Mouse (Mus musculus): ENCODE measurements around the gene Retreg1. TPM values are rescaled to one million over a fixed set of nuclear protein-coding genes. Genes with fewer than 3 reads are reported as not detected.
A peak's percentile ranks its signal among the peaks of the same experiment; 100 is the strongest.

Retreg1 gene
- total and polyA plus RNA-seq, 2 experiments from 2014 or later = 28.0 to 29.0 TPM

DNA sequence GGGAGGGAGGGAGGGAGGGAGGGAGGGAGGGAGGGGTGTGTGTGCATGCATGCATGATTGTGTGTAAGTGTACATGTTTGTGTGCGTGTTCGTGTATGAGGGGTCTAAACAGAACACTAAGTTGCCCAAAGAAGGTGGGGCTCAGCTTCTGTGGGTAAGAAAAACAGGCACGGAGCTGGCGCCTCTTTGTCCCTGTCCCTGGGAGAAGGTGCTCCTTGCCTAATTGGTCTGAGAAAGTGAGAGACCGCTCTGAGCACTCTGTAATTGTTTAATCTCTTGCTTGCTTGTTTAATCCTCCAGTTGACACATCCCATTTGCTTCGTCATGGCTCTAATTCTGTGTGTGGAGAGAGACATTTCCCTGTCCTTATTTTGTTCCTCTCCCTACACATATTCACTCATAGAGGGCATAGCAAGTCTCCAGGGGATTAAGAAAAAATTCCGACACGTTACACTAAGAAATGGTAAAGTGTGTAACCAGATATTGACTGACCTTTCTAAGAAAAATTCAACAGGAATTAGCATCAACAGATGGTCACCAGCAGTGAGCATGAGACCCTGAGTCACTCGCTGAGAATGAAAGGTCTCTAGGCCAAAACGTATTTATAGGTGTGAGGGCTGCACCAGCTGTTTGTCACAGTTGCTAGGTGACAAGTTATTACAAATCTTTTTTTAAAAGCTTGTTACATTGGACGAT lies 113.6 kb downstream of the Retreg1 start:
- DNase-seq (ENCODE audit: low spot score) (peak; percentile 18), ATAC-seq (ENCODE audit: low FRiP score) (no peak)
- TF ChIP-seq CTCF (IDR thresholded peaks at IDR 0.05) = no peak
- 36% methylated on average over 11 of the region's 11 CpGs for WGBS
- peaks cover 6% of the 10 kb centered on the region; the same call in 1 of the 2 replicates for H3K4me1 ChIP-seq (ENCODE audit: insufficient read depth, low read length)
- no peaks in the 10 kb centered on the region for H3K36me3 ChIP-seq (ENCODE audit: insufficient read depth, low read length)
- H3K4me3 ChIP-seq (ENCODE audit: low read depth, low read length) = no peak overlapping the region
- H3K27me3 ChIP-seq (ENCODE audit: insufficient read depth, low read length) = no peaks in the 10 kb centered on the region
- no peak overlapping the region for H3K4me2 ChIP-seq (ENCODE audit: low read depth, low read length, poor library complexity, severe bottlenecking)
- no peak overlapping the region for H3K9ac ChIP-seq (replicated peaks; ENCODE audit: low read length, poor library complexity, severe bottlenecking)
- no peak overlapping the region for H3K27ac ChIP-seq (ENCODE audit: low read depth, low read length)
- no peaks in the 10 kb centered on the region for H3K9me3 ChIP-seq (ENCODE audit: low read length)

DNA sequence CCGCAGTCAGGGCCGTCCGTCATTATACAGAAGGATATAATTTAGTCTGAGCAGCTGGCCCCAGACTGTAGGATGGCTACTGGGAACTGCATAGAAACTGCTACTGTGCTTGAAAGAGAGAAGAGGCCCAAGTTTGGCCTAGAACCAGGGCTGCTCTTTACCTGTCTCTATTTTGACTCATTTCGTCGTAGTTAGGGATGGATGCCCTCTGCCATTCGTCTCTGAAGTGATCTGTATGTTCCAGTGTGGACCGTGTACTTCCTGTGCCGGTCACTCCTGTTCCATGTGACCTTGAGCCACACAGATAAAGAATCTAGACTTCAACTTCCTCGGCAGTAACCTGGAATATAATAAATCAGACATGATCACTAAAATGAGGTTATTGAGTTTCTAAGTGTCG lies 114.7 kb downstream of the Retreg1 start:
- no peak for TF ChIP-seq CTCF (IDR thresholded peaks at IDR 0.05)

DNA sequence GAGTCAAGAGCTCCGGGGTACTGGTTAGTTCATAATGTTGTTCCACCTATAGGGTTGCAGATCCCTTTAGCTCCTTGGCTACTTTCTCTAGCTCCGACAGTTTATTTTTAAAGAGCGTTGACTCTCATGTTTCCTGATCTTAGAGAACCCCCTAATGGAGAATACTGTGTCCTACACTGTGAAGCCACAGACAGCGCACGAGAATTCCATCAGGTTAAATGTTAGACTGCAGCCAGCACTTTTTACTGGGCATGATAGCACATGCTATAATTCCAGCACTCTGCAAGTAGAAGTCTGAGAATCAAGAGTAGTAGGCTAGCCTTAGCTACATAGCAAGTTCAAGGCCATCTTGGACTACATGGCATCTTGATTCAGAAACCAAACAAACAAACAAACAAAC lies 116.4 kb downstream of the Retreg1 start:
- ATAC-seq (ENCODE audit: low FRiP score) = peak; percentile 84
- H3K27ac ChIP-seq (ENCODE audit: low read depth, low read length) = no peak overlapping the region
- 24% methylated on average over 5 of the region's 5 CpGs for WGBS
- no peak overlapping the region for H3K9ac ChIP-seq (replicated peaks; ENCODE audit: low read length, poor library complexity, severe bottlenecking)
- peaks cover 6% of the 10 kb centered on the region; the same call in 1 of the 2 replicates for H3K4me1 ChIP-seq (ENCODE audit: insufficient read depth, low read length)
- H3K4me3 ChIP-seq (ENCODE audit: low read depth, low read length) = no peak overlapping the region
- H3K27me3 ChIP-seq (ENCODE audit: insufficient read depth, low read length) = no peaks in the 10 kb centered on the region
- no peak overlapping the region for H3K4me2 ChIP-seq (ENCODE audit: low read depth, low read length, poor library complexity, severe bottlenecking)
- H3K9me3 ChIP-seq (ENCODE audit: low read length) = no peaks in the 10 kb centered on the region
- DNase-seq (ENCODE audit: low spot score) = peak; percentile 87
- TF ChIP-seq CTCF (IDR thresholded peaks at IDR 0.05) = peak; percentile 87
- no peaks in the 10 kb centered on the region for H3K36me3 ChIP-seq (ENCODE audit: insufficient read depth, low read length)

More for the DNA sequence above, 114.7 kb downstream of the Retreg1 start:
- Histone ChIP-seq H3K9ac (replicated peaks; ENCODE audit: low read length, poor library complexity, severe bottlenecking) (no peak overlapping the region), H3K9me3 (ENCODE audit: low read length) (no peaks in the 10 kb centered on the region), H3K36me3 (ENCODE audit: insufficient read depth, low read length) (no peaks in the 10 kb centered on the region), H3K27me3 (ENCODE audit: insufficient read depth, low read length) (no peaks in the 10 kb centered on the region), H3K4me1 (ENCODE audit: insufficient read depth, low read length) (peaks cover 6% of the 10 kb centered on the region; the same call in 1 of the 2 replicates), H3K27ac (ENCODE audit: low read depth, low read length) (no peak overlapping the region; the same call in 1 of the 2 replicates), H3K4me3 (ENCODE audit: low read depth, low read length) (no peak overlapping the region), H3K4me2 (ENCODE audit: low read depth, low read length, poor library complexity, severe bottlenecking) (no peak overlapping the region)
- WGBS = 88% methylated on average over 10 of the region's 10 CpGs
- DNase-seq (ENCODE audit: low spot score) = no peak
- no peak for ATAC-seq (ENCODE audit: low FRiP score)

DNA sequence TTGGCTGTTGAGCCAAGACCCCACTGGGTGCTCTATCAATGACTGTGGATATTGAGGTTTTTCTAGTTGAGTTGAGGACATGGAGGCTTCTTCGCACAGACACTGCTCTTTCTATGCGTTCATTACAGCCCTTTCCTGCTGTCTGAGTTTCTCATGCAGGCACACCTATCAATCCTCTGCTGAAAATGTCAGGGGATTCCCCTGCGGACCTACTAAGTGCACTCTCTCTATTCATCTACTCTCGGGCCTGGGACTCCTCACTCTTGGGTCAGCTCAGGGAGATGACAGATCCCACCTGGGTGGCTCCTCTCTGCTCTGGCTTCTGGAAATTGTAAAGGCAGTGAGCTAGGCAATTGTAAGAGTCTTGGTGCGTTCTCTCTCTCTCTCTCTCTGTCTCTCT lies 117.3 kb downstream of the Retreg1 start:
- Histone ChIP-seq H3K4me3 (ENCODE audit: low read depth, low read length) (no peak overlapping the region), H3K4me1 (ENCODE audit: insufficient read depth, low read length) (peaks cover 6% of the 10 kb centered on the region; the same call in 1 of the 2 replicates), H3K9ac (replicated peaks; ENCODE audit: low read length, poor library complexity, severe bottlenecking) (no peak overlapping the region), H3K27ac (ENCODE audit: low read depth, low read length) (no peak overlapping the region), H3K36me3 (ENCODE audit: insufficient read depth, low read length) (no peaks in the 10 kb centered on the region), H3K27me3 (ENCODE audit: insufficient read depth, low read length) (no peaks in the 10 kb centered on the region), H3K4me2 (ENCODE audit: low read depth, low read length, poor library complexity, severe bottlenecking) (no peak overlapping the region), H3K9me3 (ENCODE audit: low read length) (no peaks in the 10 kb centered on the region)
- WGBS = 82% methylated on average over 5 of the region's 5 CpGs
- TF ChIP-seq CTCF (IDR thresholded peaks at IDR 0.05) = no peak
- DNase-seq (ENCODE audit: low spot score) (no peak), ATAC-seq (ENCODE audit: low FRiP score) (no peak)

DNA sequence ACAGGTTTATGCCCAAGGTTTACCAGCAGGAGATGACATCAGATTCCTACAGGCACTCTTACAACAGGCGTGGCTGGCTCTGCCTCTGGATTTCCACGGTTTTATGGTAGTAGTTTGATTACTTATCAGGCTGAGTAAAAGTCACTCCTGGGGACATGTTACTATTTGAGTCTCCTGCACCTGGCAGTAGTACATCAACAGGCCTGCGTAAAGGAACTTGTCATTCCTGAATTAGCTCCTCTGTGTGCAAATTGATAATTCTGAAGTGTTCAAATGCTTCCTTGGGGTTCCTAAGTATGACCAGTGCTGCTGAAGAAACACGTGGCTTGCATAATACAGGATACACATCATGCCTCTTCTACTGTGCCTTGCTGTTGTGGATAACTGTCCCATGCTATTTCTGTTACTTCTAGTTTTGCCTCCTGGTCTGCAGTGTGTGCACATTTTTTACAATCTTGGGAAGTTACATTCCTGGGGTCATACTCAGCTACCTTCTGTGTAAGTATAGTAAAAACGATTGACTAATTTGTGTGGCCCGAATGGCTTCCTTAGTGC lies 123.3 kb downstream of the Retreg1 start:
- ATAC-seq (ENCODE audit: low FRiP score) (no peak), DNase-seq (ENCODE audit: low spot score) (no peak)
- H3K9me3 ChIP-seq (ENCODE audit: low read length) = no peaks in the 10 kb centered on the region
- no peak overlapping the region for H3K9ac ChIP-seq (replicated peaks; ENCODE audit: low read length, poor library complexity, severe bottlenecking)
- TF ChIP-seq CTCF (IDR thresholded peaks at IDR 0.05) = no peak
- 81% methylated on average over 6 of the region's 6 CpGs for WGBS
- no peaks in the 10 kb centered on the region for H3K27me3 ChIP-seq (ENCODE audit: insufficient read depth, low read length)
- no peak overlapping the region for H3K4me3 ChIP-seq (ENCODE audit: low read depth, low read length)
- no peak overlapping the region for H3K4me2 ChIP-seq (ENCODE audit: low read depth, low read length, poor library complexity, severe bottlenecking)
- no peaks in the 10 kb centered on the region for H3K4me1 ChIP-seq (ENCODE audit: insufficient read depth, low read length)
- no peak overlapping the region for H3K27ac ChIP-seq (ENCODE audit: low read depth, low read length)
- no peaks in the 10 kb centered on the region; the same call in 1 of the 2 replicates for H3K36me3 ChIP-seq (ENCODE audit: insufficient read depth, low read length)

DNA sequence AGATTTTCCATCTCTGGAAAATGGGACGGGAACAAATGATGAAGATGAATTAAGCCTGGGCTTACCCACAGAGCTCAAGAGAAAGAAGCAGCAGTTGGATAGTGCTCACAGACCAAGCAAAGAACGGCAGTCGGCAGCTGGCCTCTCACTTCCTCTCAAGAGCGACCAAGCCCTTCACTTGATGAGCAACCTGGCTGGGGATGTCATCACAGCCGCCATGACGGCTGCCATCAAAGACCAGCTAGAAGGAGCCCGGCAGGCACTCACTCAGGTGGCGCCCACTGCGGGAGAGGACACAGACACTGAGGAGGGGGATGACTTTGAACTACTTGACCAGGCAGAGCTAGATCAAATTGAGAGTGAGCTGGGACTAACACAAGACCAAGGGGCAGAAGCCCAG lies 128.6 kb downstream of the Retreg1 start:
- Histone ChIP-seq H3K36me3 (ENCODE audit: insufficient read depth, low read length) (peaks cover 3% of the 10 kb centered on the region), H3K9me3 (ENCODE audit: low read length) (no peaks in the 10 kb centered on the region), H3K9ac (replicated peaks; ENCODE audit: low read length, poor library complexity, severe bottlenecking) (no peak overlapping the region), H3K4me3 (ENCODE audit: low read depth, low read length) (no peak overlapping the region), H3K4me2 (ENCODE audit: low read depth, low read length, poor library complexity, severe bottlenecking) (no peak overlapping the region), H3K4me1 (ENCODE audit: insufficient read depth, low read length) (no peaks in the 10 kb centered on the region), H3K27ac (ENCODE audit: low read depth, low read length) (no peak overlapping the region), H3K27me3 (ENCODE audit: insufficient read depth, low read length) (no peaks in the 10 kb centered on the region)
- ATAC-seq (ENCODE audit: low FRiP score) (no peak), DNase-seq (ENCODE audit: low spot score) (no peak)
- 91% methylated on average over 9 of the region's 9 CpGs for WGBS
- TF ChIP-seq CTCF (IDR thresholded peaks at IDR 0.05) = no peak

All from midbrain, postnatal 0 days (tissue).